Mouse (Mus musculus): Measurements from ENCODE around the gene Sec22b.

- TF ChIP-seq POLR2A (IDR thresholded peaks at IDR 0.05; ENCODE audit: insufficient read depth, low read depth, low read length) (no peak), CTCF (IDR thresholded peaks at IDR 0.05; ENCODE audit: insufficient read depth, low read depth, low read length) (no peak)
Measured at GRCm38 (mm10) chr3:97941440-97942259, 40.7 kb downstream of the Sec22b start.
